Mouse (Mus musculus): ENCODE measurements around the gene Fbxl21.

Fbxl21 gene

GRCm38 (mm10) chr13:56581961-56582434, 59.7 kb downstream of the Fbxl21 start:
- peak; percentile 71 for DNase-seq (ENCODE audit: low spot score)

- no peak for DNase-seq (ENCODE audit: low spot score)
These were observed 60.4 kb downstream of the Fbxl21 start for GRCm38 (mm10) chr13:56582720-56583119.

DNA sequence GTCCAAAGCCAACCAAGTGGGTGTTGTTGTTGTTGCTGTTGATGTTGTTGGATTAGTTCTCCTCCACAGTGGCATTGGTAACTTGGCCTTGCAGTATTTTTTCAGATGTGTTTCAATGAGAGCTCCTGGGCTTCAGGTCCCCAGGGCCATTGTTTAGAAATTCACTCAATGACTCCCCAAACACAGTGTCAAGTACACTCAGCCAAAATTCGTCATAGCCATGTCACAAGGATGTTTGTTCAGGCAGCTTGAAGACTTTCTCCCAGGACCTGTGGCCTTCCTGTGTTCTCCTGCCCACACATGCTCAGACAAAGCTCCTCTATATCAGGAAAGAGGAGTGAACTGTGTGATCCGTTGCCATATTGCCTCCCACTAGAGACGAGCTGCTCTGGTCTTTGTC, 63.8 kb downstream of the Fbxl21 start:
- DNase-seq (ENCODE audit: low spot score): no peak

Measured in yolk sac, embryonic 10.5 days (tissue).